Mouse (Mus musculus) Muller cell, postnatal 12 days (primary cell): ENCODE measurements around the gene Dnaja2.

Source experiments
- DNase-seq: peaks from one replicate; pipeline ENCODE4 v3.0.0-alpha.2; 2015; ENCODE audit errors: inconsistent ontology term

Dnaja2 gene

GRCm38 (mm10) chr8:85500955-85501685, 54.0 kb downstream of the Dnaja2 start:
- peak; percentile 77 for DNase-seq

- no peak for DNase-seq
Observed at GRCm38 (mm10) chr8:85500460-85500859, 54.7 kb downstream of the Dnaja2 start.

GRCm38 (mm10) chr8:85498577-85498976, 56.6 kb downstream of the Dnaja2 start:
- DNase-seq: no peak

- no peak for DNase-seq
Observed at GRCm38 (mm10) chr8:85496778-85497177, 58.4 kb downstream of the Dnaja2 start.

GRCm38 (mm10) chr8:85496125-85496524, 59.0 kb downstream of the Dnaja2 start:
- DNase-seq: no peak

- no peak for DNase-seq
Observed at GRCm38 (mm10) chr8:85492940-85493931, 61.9 kb downstream of the Dnaja2 start.

GRCm38 (mm10) chr8:85492125-85492875, 62.8 kb downstream of the Dnaja2 start, which contains the start of gene Gpt2:
TSS of gene Gpt2 (plus strand) at chr8:85492576.
- peak; percentile 97 for DNase-seq

GRCm38 (mm10) chr8:85489546-85489945, 65.6 kb downstream of the Dnaja2 start:
- DNase-seq: no peak

GRCm38 (mm10) chr8:85488631-85489030, 66.5 kb downstream of the Dnaja2 start:
- no peak for DNase-seq

- DNase-seq: no peak
Observed at GRCm38 (mm10) chr8:85487906-85488620, 67.1 kb downstream of the Dnaja2 start.
